Mouse (Mus musculus) myocyte (in vitro differentiated cells): ENCODE results near the gene Acot8. TPM values are rescaled to one million over a fixed set of nuclear protein-coding genes. Genes with fewer than 3 reads are reported as not detected.

Experiments
- H3K27me3 ChIP-seq: one replicate; pipeline ENCODE4 v1.6.1; 2011; ENCODE audit not compliant: control insufficient read depth, insufficient read depth, insufficient read length
- H3K36me3 ChIP-seq: one replicate; pipeline ENCODE4 v1.6.1; 2011; ENCODE audit not compliant: control insufficient read depth, insufficient read depth
- H3K4me2 ChIP-seq: one replicate; pipeline ENCODE4 v1.6.1; 2011; ENCODE audit warnings: low read depth, control low read depth
- H3K4me3 ChIP-seq: one replicate; pipeline ENCODE4 v1.5.1; 2011; ENCODE audit warnings: mild to moderate bottlenecking, control low read depth, moderate library complexity
- H3K79me2 ChIP-seq: one replicate; pipeline ENCODE4 v1.6.1; 2011; ENCODE audit not compliant: control insufficient read depth, insufficient read depth
- H3ac ChIP-seq: one replicate; pipeline ENCODE4 v1.6.1; 2011; ENCODE audit not compliant: control insufficient read depth, insufficient read length
- CEBPB ChIP-seq: IDR thresholded peaks from 2 replicates; pipeline ENCODE4 v1.6.1; 2011; ENCODE audit warnings: mild to moderate bottlenecking, moderate library complexity; ENCODE audit not compliant: poor library complexity, insufficient read depth, severe bottlenecking
- E2F4 ChIP-seq: IDR thresholded peaks from one replicate; pipeline ENCODE4 v1.6.1; 2011; ENCODE audit warnings: mild to moderate bottlenecking, control low read depth, moderate library complexity; ENCODE audit not compliant: insufficient read depth
- MAX ChIP-seq: IDR thresholded peaks from one replicate; pipeline ENCODE4 v1.6.1; 2011; ENCODE audit warnings: low read depth, mild to moderate bottlenecking, control low read depth
- MYOD1 ChIP-seq, 3 experiments: IDR thresholded peaks; one replicate each; pipeline ENCODE4 v1.6.1; 2011; ENCODE audit warnings: control low read depth in 2 of 3, low read depth in 2 of 3, mild to moderate bottlenecking in 2 of 3, moderate library complexity in 1 of 3; ENCODE audit not compliant: insufficient read length in 2 of 3, control insufficient read depth in 1 of 3
- MYOG ChIP-seq, 3 experiments: IDR thresholded peaks; one replicate each; pipeline ENCODE4 v1.6.1; 2011; ENCODE audit warnings: control low read depth in 2 of 3, low read depth in 2 of 3, mild to moderate bottlenecking in 2 of 3; ENCODE audit not compliant: insufficient read length in 2 of 3, control insufficient read depth in 1 of 3, insufficient read depth in 1 of 3
- POLR2A ChIP-seq: IDR thresholded peaks from one replicate; pipeline ENCODE4 v1.6.1; 2011; ENCODE audit warnings: low read depth, mild to moderate bottlenecking, control low read depth, moderate library complexity; ENCODE audit not compliant: insufficient read length
- POLR2AphosphoS2 ChIP-seq: IDR thresholded peaks from one replicate; pipeline ENCODE4 v1.6.1; 2011; ENCODE audit warnings: low read depth, control low read depth; ENCODE audit not compliant: insufficient read length
- REST ChIP-seq: IDR thresholded peaks from one replicate; pipeline ENCODE4 v1.6.1; 2011; ENCODE audit warnings: mild to moderate bottlenecking, control low read depth, moderate library complexity; ENCODE audit not compliant: insufficient read depth, insufficient read length
- SRF ChIP-seq: IDR thresholded peaks from one replicate; pipeline ENCODE4 v1.6.1; 2011; ENCODE audit warnings: low read depth; ENCODE audit not compliant: control insufficient read depth, insufficient read length
- TCF12 ChIP-seq: IDR thresholded peaks from one replicate; pipeline ENCODE4 v1.6.1; 2011; ENCODE audit warnings: mild to moderate bottlenecking, control low read depth; ENCODE audit not compliant: poor library complexity, insufficient read depth, severe bottlenecking
- TCF3 ChIP-seq: IDR thresholded peaks from one replicate; pipeline ENCODE4 v1.6.1; 2011; ENCODE audit warnings: low read depth, control low read depth; ENCODE audit not compliant: insufficient read length
- USF1 ChIP-seq: IDR thresholded peaks from one replicate; pipeline ENCODE4 v1.6.1; 2011; ENCODE audit warnings: low read depth, mild to moderate bottlenecking, control low read depth, moderate library complexity
- polyA plus RNA-seq: library from polyadenylated mRNA; unstranded; fragments of >200 nt; fragmentation: generic; extraction: Trizol; gene quantifications from one replicate; pipeline ENCODE4 v1.2.1, GENCODE M21; 2012; ENCODE audit warnings: missing spikeins

Gene Acot8
- polyA plus RNA-seq, 1 experiment, result 24.5 TPM

- Histone ChIP-seq H3K27me3 (no peaks in the 10 kb centered on the region), H3K79me2 (peaks cover 15% of the 10 kb centered on the region), H3K36me3 (peaks cover 5% of the 10 kb centered on the region), H3K4me3 (peak overlapping the region; percentile 74), H3ac (no peak overlapping the region), H3K4me2 (peak overlapping the region; percentile 76)
- TF ChIP-seq MYOG (IDR thresholded peaks at IDR 0.05; ENCODE audit: control insufficient read depth in 1 of 3, insufficient read depth in 1 of 3, insufficient read length in 2 of 3, low read depth in 2 of 3), result no peak
- no peak for TF ChIP-seq CEBPB
- TF ChIP-seq POLR2A, result no peak
- TF ChIP-seq POLR2AphosphoS2, result no peak
- no peak for TF ChIP-seq USF1
- no peak for TF ChIP-seq REST
- TF ChIP-seq E2F4, result no peak
- TF ChIP-seq SRF, result no peak
- TF ChIP-seq TCF3, result no peak
- no peak for TF ChIP-seq TCF12
- TF ChIP-seq MAX, result no peak
These were observed 18.5 kb upstream of the Acot8 start for GRCm38 (mm10) chr2:164823181-164823585.

- peaks cover 5% of the 10 kb centered on the region for H3K36me3 ChIP-seq
- no peak within 1 kb of the TSS for H3ac ChIP-seq
- no peak for TF ChIP-seq TCF12
- TF ChIP-seq MYOD1 (IDR thresholded peaks at IDR 0.05; ENCODE audit: control insufficient read depth in 1 of 3, insufficient read length in 2 of 3, low read depth in 2 of 3), result no peak
- TF ChIP-seq MAX, result no peak
- TF ChIP-seq POLR2A, result peak; percentile 97
- TF ChIP-seq SRF, result peak; percentile 75
- TF ChIP-seq CEBPB, result no peak
- no peak for TF ChIP-seq TCF3
- no peak for TF ChIP-seq USF1
- peak; percentile 99 for TF ChIP-seq POLR2AphosphoS2
- TF ChIP-seq E2F4, result peak; percentile 2
These were observed 18.0 kb upstream of the Acot8 start, which contains the start of gene Zswim1 for GRCm38 (mm10) chr2:164822636-164823165. Gene Zswim1, plus strand, starts transcription at chr2:164822686.

DNA sequence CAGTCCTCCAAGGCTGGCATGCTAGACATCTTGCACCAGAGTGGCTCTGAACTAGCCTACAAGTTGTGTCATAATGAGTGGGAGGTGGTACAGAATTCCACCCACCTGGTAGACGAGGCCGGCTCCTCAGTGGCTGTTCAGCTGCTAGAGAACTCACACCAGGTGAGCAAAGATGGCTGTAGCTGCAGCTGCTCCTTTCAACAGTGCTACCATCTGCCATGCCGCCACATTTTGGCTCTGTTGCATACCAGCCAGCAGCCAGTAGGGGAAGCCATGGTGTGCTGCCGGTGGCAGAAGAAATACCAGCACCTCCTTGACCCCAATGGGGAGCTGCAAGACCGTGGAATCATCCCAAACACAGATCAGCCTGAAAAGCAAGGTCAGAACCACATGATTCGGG lies 16.4 kb upstream of the Acot8 start:
- H3K4me3 ChIP-seq, result no peak overlapping the region
- H3K36me3 ChIP-seq, result no peaks in the 10 kb centered on the region
- H3ac ChIP-seq, result no peak overlapping the region
- H3K79me2 ChIP-seq, result peaks cover 15% of the 10 kb centered on the region
- H3K27me3 ChIP-seq, result no peaks in the 10 kb centered on the region
- H3K4me2 ChIP-seq, result no peak overlapping the region
- TF ChIP-seq POLR2AphosphoS2, result no peak
- TF ChIP-seq CEBPB, result no peak
- TF ChIP-seq SRF, result no peak

More at GRCm38 (mm10) chr2:164822636-164823165, 18.0 kb upstream of the Acot8 start, which contains the start of gene Zswim1:
- peaks cover 15% of the 10 kb centered on the region for H3K79me2 ChIP-seq
- H3K4me2 ChIP-seq, result peak within 1 kb of the TSS; percentile 87
- H3K27me3 ChIP-seq, result no peaks in the 10 kb centered on the region
- H3K4me3 ChIP-seq, result peak within 1 kb of the TSS; percentile 74

DNA sequence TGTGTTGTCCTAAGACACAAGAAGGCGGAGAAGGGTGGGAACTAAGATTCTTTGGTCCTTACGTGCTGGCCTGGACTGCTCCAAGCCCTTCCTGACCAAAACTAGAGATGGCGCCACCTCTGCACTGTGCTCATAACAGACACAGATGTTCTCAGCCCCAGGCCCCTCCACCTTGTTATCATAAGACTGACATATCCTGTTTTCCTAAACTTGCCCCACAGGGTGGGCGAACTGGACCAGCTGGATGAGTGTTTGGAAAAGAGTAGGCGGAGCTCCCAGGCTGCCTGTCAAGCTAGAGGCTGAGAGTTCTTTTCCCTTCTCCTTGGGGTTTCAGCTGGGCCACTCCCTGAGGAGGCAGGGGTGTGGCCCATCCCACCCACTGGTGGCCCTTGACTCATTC lies 13.0 kb upstream of the Acot8 start:
- TF ChIP-seq MAX, result no peak
- no peak for TF ChIP-seq E2F4
- no peak for TF ChIP-seq MYOD1 (IDR thresholded peaks at IDR 0.05; ENCODE audit: control insufficient read depth in 1 of 3, insufficient read length in 2 of 3, low read depth in 2 of 3)
- TF ChIP-seq SRF, result no peak
- TF ChIP-seq TCF3, result no peak
- no peak for TF ChIP-seq TCF12
- TF ChIP-seq MYOG (IDR thresholded peaks at IDR 0.05; ENCODE audit: control insufficient read depth in 1 of 3, insufficient read depth in 1 of 3, insufficient read length in 2 of 3, low read depth in 2 of 3), result no peak
- TF ChIP-seq REST, result no peak
- TF ChIP-seq USF1, result no peak
- no peak for TF ChIP-seq POLR2AphosphoS2
- TF ChIP-seq CEBPB, result no peak
- no peak for TF ChIP-seq POLR2A
- Histone ChIP-seq H3K36me3 (no peaks in the 10 kb centered on the region), H3K4me2 (no peak overlapping the region), H3K27me3 (no peaks in the 10 kb centered on the region), H3ac (no peak overlapping the region), H3K79me2 (no peaks in the 10 kb centered on the region), H3K4me3 (no peak overlapping the region)

DNA sequence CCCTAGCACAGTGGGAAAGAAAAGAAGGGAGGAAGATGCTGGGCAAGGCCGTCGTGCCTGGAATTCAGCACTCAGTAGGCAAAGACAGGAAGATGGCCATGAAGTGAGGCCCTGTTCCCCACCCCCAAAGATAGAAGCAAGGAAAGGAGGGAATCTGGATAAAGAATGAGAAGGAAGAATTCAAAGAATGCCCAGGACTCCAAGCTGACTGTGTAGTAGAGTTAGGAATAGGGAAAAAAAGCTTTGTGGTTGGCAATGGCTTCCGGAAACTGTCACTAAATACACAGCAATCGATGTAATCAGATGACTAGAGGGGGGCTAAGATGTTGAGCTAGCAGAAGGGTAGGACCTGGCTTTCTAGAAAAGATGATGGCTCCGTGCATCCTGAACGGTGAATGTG lies 12.5 kb upstream of the Acot8 start:
- TF ChIP-seq POLR2AphosphoS2 (no peak), REST (no peak), TCF3 (no peak), MYOG (IDR thresholded peaks at IDR 0.05; ENCODE audit: control insufficient read depth in 1 of 3, insufficient read depth in 1 of 3, insufficient read length in 2 of 3, low read depth in 2 of 3) (no peak), SRF (no peak), CEBPB (no peak), POLR2A (no peak), MAX (no peak), USF1 (no peak), MYOD1 (IDR thresholded peaks at IDR 0.05; ENCODE audit: control insufficient read depth in 1 of 3, insufficient read length in 2 of 3, low read depth in 2 of 3) (no peak), TCF12 (no peak), E2F4 (no peak)
- no peaks in the 10 kb centered on the region for H3K36me3 ChIP-seq
- no peak overlapping the region for H3K4me2 ChIP-seq
- H3ac ChIP-seq, result no peak overlapping the region
- no peaks in the 10 kb centered on the region for H3K27me3 ChIP-seq
- no peaks in the 10 kb centered on the region for H3K79me2 ChIP-seq
- H3K4me3 ChIP-seq, result no peak overlapping the region
